Mouse (Mus musculus): ENCODE measurements around the gene Abi1. TPM values are rescaled to one million over a fixed set of nuclear protein-coding genes. Genes with fewer than 3 reads are reported as not detected.
"Not testable (repeated sequence)": the region's sequence is repeated elsewhere in the genome, so short reads cannot be mapped to it uniquely, and the experiment has no call there.

Abi1 gene
- polyA plus RNA-seq, 1 experiment from 2014 or later, result 51.8 TPM

- ATAC-seq (ENCODE audit: low FRiP score), result no peak
- H3K4me1 ChIP-seq (replicated peaks), result peaks cover 9% of the 10 kb centered on the region; the same call in 1 of the 2 replicates
- H3K4me3 ChIP-seq, result no peak overlapping the region
- H3K9me3 ChIP-seq, result no peaks in the 10 kb centered on the region
- H3K9ac ChIP-seq, result no peak overlapping the region
- no peaks in the 10 kb centered on the region for H3K36me3 ChIP-seq
- H3K4me2 ChIP-seq, result no peak overlapping the region
- 95% methylated on average over 4 of the region's 4 CpGs for WGBS
- H3K27me3 ChIP-seq, result no peaks in the 10 kb centered on the region
- H3K27ac ChIP-seq, result no peak overlapping the region
Observed at GRCm38 (mm10) chr2:23023714-23024282, 16.2 kb downstream of the Abi1 start.

- Histone ChIP-seq H3K4me3 (no peak overlapping the region), H3K27ac (no peak overlapping the region), H3K9ac (no peak overlapping the region), H3K4me1 (replicated peaks) (peaks cover 9% of the 10 kb centered on the region; the same call in 1 of the 2 replicates), H3K36me3 (no peaks in the 10 kb centered on the region), H3K27me3 (no peaks in the 10 kb centered on the region), H3K4me2 (no peak overlapping the region), H3K9me3 (no peaks in the 10 kb centered on the region)
- ATAC-seq (ENCODE audit: low FRiP score), result no peak
- 85% methylated on average over 3 of the region's 3 CpGs for WGBS
Observed at GRCm38 (mm10) chr2:23023023-23023422, 17.0 kb downstream of the Abi1 start.

GRCm38 (mm10) chr2:23021721-23022120 is 18.3 kb downstream of the Abi1 start:
- H3K36me3 ChIP-seq, result no peaks in the 10 kb centered on the region
- H3K4me1 ChIP-seq (replicated peaks), result peaks cover 9% of the 10 kb centered on the region; the same call in 1 of the 2 replicates
- no peak overlapping the region for H3K27ac ChIP-seq
- H3K4me3 ChIP-seq, result no peak overlapping the region
- ATAC-seq (ENCODE audit: low FRiP score), result no peak
- WGBS, result 52% methylated on average over 4 of the region's 4 CpGs
- H3K9me3 ChIP-seq, result no peaks in the 10 kb centered on the region
- H3K9ac ChIP-seq, result no peak overlapping the region
- H3K4me2 ChIP-seq, result no peak overlapping the region
- H3K27me3 ChIP-seq, result no peaks in the 10 kb centered on the region

GRCm38 (mm10) chr2:23021320-23021719 is 18.7 kb downstream of the Abi1 start:
- no peaks in the 10 kb centered on the region for H3K36me3 ChIP-seq
- peaks cover 9% of the 10 kb centered on the region; the same call in 1 of the 2 replicates for H3K4me1 ChIP-seq (replicated peaks)
- no peak overlapping the region for H3K4me2 ChIP-seq
- no peak overlapping the region for H3K27ac ChIP-seq
- H3K9ac ChIP-seq, result no peak overlapping the region
- H3K27me3 ChIP-seq, result no peaks in the 10 kb centered on the region
- no peak for ATAC-seq (ENCODE audit: low FRiP score)
- WGBS, result 92% methylated on average over 4 of the region's 4 CpGs
- H3K4me3 ChIP-seq, result no peak overlapping the region
- no peaks in the 10 kb centered on the region for H3K9me3 ChIP-seq

GRCm38 (mm10) chr2:23019170-23019569 is 20.9 kb downstream of the Abi1 start:
- no peaks in the 10 kb centered on the region for H3K36me3 ChIP-seq
- H3K4me2 ChIP-seq, result no peak overlapping the region
- no peak for ATAC-seq (ENCODE audit: low FRiP score)
- H3K9ac ChIP-seq, result no peak overlapping the region
- H3K4me1 ChIP-seq (replicated peaks), result peaks cover 20% of the 10 kb centered on the region
- no peaks in the 10 kb centered on the region for H3K27me3 ChIP-seq
- H3K4me3 ChIP-seq, result no peak overlapping the region
- no peaks in the 10 kb centered on the region for H3K9me3 ChIP-seq
- 93% methylated on average over 2 of the region's 2 CpGs for WGBS
- no peak overlapping the region for H3K27ac ChIP-seq

- no peak overlapping the region for H3K4me2 ChIP-seq
- H3K36me3 ChIP-seq, result no peaks in the 10 kb centered on the region
- peaks cover 11% of the 10 kb centered on the region for H3K4me1 ChIP-seq (replicated peaks)
- ATAC-seq (ENCODE audit: low FRiP score), result no peak
- 80% methylated on average over 3 of the region's 3 CpGs for WGBS
- no peaks in the 10 kb centered on the region for H3K27me3 ChIP-seq
- H3K4me3 ChIP-seq, result no peak overlapping the region
- H3K9ac ChIP-seq, result no peak overlapping the region
- no peak overlapping the region for H3K27ac ChIP-seq
- H3K9me3 ChIP-seq, result no peaks in the 10 kb centered on the region
Observed at GRCm38 (mm10) chr2:23016121-23016520, 23.9 kb downstream of the Abi1 start.

- Histone ChIP-seq H3K27ac (no peak overlapping the region), H3K9ac (no peak overlapping the region), H3K4me1 (replicated peaks) (peaks cover 11% of the 10 kb centered on the region), H3K4me2 (no peak overlapping the region), H3K27me3 (no peaks in the 10 kb centered on the region), H3K36me3 (no peaks in the 10 kb centered on the region), H3K4me3 (no peak overlapping the region), H3K9me3 (no peaks in the 10 kb centered on the region)
- WGBS, result 52% methylated on average over 18 of the region's 18 CpGs
- ATAC-seq (ENCODE audit: low FRiP score), result 0 out of 2 replicates have a peak, but pooled peaks have one; percentile 52
Observed at GRCm38 (mm10) chr2:23015335-23015734, 24.7 kb downstream of the Abi1 start.

- not testable (repeated sequence) for H3K9me3 ChIP-seq; ATAC-seq (ENCODE audit: low FRiP score); H3K27ac ChIP-seq; H3K27me3 ChIP-seq; H3K4me3 ChIP-seq; H3K36me3 ChIP-seq; H3K4me2 ChIP-seq; H3K9ac ChIP-seq
- 79% methylated on average over 3 of the region's 3 CpGs for WGBS
- H3K4me1 ChIP-seq (replicated peaks), result peaks cover 11% of the 10 kb centered on the region
Observed at GRCm38 (mm10) chr2:23014935-23015334, 25.1 kb downstream of the Abi1 start.

GRCm38 (mm10) chr2:23008256-23008655 is 31.8 kb downstream of the Abi1 start:
- WGBS, result 93% methylated on average over 1 of the region's 1 CpGs
- Histone ChIP-seq H3K4me3 (no peak overlapping the region), H3K27me3 (no peaks in the 10 kb centered on the region), H3K4me2 (no peak overlapping the region), H3K9ac (no peak overlapping the region), H3K27ac (no peak overlapping the region), H3K4me1 (replicated peaks) (no peaks in the 10 kb centered on the region), H3K9me3 (no peaks in the 10 kb centered on the region), H3K36me3 (peaks cover 4% of the 10 kb centered on the region; the same call in 1 of the 2 replicates)
- no peak for ATAC-seq (ENCODE audit: low FRiP score)

- no peak for ATAC-seq (ENCODE audit: low FRiP score)
- H3K27ac ChIP-seq, result no peak overlapping the region
- H3K4me2 ChIP-seq, result no peak overlapping the region
- no peak overlapping the region for H3K4me3 ChIP-seq
- WGBS, result 84% methylated on average over 7 of the region's 7 CpGs
- H3K9ac ChIP-seq, result no peak overlapping the region
- peaks cover 4% of the 10 kb centered on the region; the same call in 1 of the 2 replicates for H3K36me3 ChIP-seq
- no peaks in the 10 kb centered on the region for H3K9me3 ChIP-seq
- H3K27me3 ChIP-seq, result no peaks in the 10 kb centered on the region
- no peaks in the 10 kb centered on the region for H3K4me1 ChIP-seq (replicated peaks)
Observed at GRCm38 (mm10) chr2:23007577-23007976, 32.5 kb downstream of the Abi1 start.

- Histone ChIP-seq H3K27ac (no peak overlapping the region), H3K4me3 (no peak overlapping the region), H3K27me3 (no peaks in the 10 kb centered on the region), H3K9me3 (no peaks in the 10 kb centered on the region), H3K4me2 (no peak overlapping the region), H3K4me1 (replicated peaks) (no peaks in the 10 kb centered on the region), H3K36me3 (peaks cover 4% of the 10 kb centered on the region; the same call in 1 of the 2 replicates), H3K9ac (no peak overlapping the region)
- 85% methylated on average over 2 of the region's 2 CpGs for WGBS
- ATAC-seq (ENCODE audit: low FRiP score), result no peak
Observed at GRCm38 (mm10) chr2:23007149-23007548, 32.9 kb downstream of the Abi1 start.

GRCm38 (mm10) chr2:23006219-23006618 is 33.8 kb downstream of the Abi1 start:
- 83% methylated on average over 6 of the region's 6 CpGs for WGBS

GRCm38 (mm10) chr2:23002637-23003036 is 37.4 kb downstream of the Abi1 start:
- no peak overlapping the region for H3K4me2 ChIP-seq
- H3K9me3 ChIP-seq, result no peaks in the 10 kb centered on the region
- no peak overlapping the region for H3K27ac ChIP-seq
- ATAC-seq (ENCODE audit: low FRiP score), result no peak
- H3K36me3 ChIP-seq, result no peaks in the 10 kb centered on the region; the same call in 1 of the 2 replicates
- H3K4me1 ChIP-seq (replicated peaks), result no peaks in the 10 kb centered on the region
- no peak overlapping the region for H3K9ac ChIP-seq
- no peak overlapping the region for H3K4me3 ChIP-seq
- no peaks in the 10 kb centered on the region for H3K27me3 ChIP-seq
- 54% methylated on average over 3 of the region's 3 CpGs for WGBS

More at GRCm38 (mm10) chr2:23006219-23006618, 33.8 kb downstream of the Abi1 start:
- Histone ChIP-seq H3K4me3 (no peak overlapping the region), H3K36me3 (peaks cover 4% of the 10 kb centered on the region; the same call in 1 of the 2 replicates), H3K4me1 (replicated peaks) (no peaks in the 10 kb centered on the region), H3K9me3 (no peaks in the 10 kb centered on the region), H3K27ac (no peak overlapping the region), H3K4me2 (no peak overlapping the region), H3K9ac (no peak overlapping the region), H3K27me3 (no peaks in the 10 kb centered on the region)
- ATAC-seq (ENCODE audit: low FRiP score), result no peak
